11 mouse cellular contexts compared by ENCODE assay signal in genomic region chr3:23001071-23001470, GRCm38 (mm10).
A peak's percentile ranks its signal among the peaks of the same experiment; 100 is the strongest.
DNase-seq lines count a peak whose midpoint lies in the region; ATAC-seq and TF ChIP-seq lines count a peak whose summit lies in the region.
"Had no signal": no experiment of that assay in that cellular context is flagged by ENCODE, and none has a peak within 500 bp of the region (broad histone marks: within the 10 kb centered on the region; RNA-seq: fewer than 3 reads in every experiment).

No protein-coding gene starts in this region.

- H3K27me3 ChIP-seq in hindbrain, embryonic 15.5 days, result no peaks in the 10 kb centered on the region
- H3K27me3 ChIP-seq in hindbrain, embryonic 11.5 days (ENCODE audit: control insufficient read depth, insufficient read depth, low read length), result no peaks in the 10 kb centered on the region
- H3K27me3 ChIP-seq in kidney, adult 2 months (replicated peaks; ENCODE audit: control insufficient read depth, insufficient read depth, low read length), result no peaks in the 10 kb centered on the region
- H3K27me3 ChIP-seq: midbrain, embryonic 12.5 days had no signal

- no peak overlapping the region for H3K4me3 ChIP-seq in hindbrain, embryonic 15.5 days
- H3K4me3 ChIP-seq in hindbrain, embryonic 11.5 days (ENCODE audit: low read depth, low read length), result no peak overlapping the region
- no peak overlapping the region for H3K4me3 ChIP-seq in kidney, adult 2 months (ENCODE audit: insufficient read depth, low read depth, low read length)
- H3K4me3 ChIP-seq: midbrain, embryonic 12.5 days had no signal

- no peak for DNase-seq in hindbrain, embryonic 11.5 days (ENCODE audit: low spot score)
- peak; percentile 77 to 86 for DNase-seq in cerebellum, postnatal 10 days
- peak; percentile 7 to 13 for DNase-seq in layer of hippocampus, adult 8-10 months (ENCODE audit: low spot score in 2 of 2)
- DNase-seq in right cerebral cortex, postnatal 25 days, result peak; percentile 9
- no peak for DNase-seq in kidney, adult 2 months
- no peak for DNase-seq in lung, postnatal 36 days
- DNase-seq: kidney, postnatal 14 days had no signal

- no peaks in the 10 kb centered on the region for H3K36me3 ChIP-seq in hindbrain, embryonic 15.5 days
- H3K36me3 ChIP-seq in hindbrain, embryonic 11.5 days (ENCODE audit: control insufficient read depth, insufficient read depth, low read length), result no peaks in the 10 kb centered on the region
- no peaks in the 10 kb centered on the region for H3K36me3 ChIP-seq in kidney, adult 2 months (ENCODE audit: control insufficient read depth, insufficient read depth, low read length)
- H3K36me3 ChIP-seq: midbrain, embryonic 12.5 days had no signal

- no peaks in the 10 kb centered on the region for H3K9me3 ChIP-seq in hindbrain, embryonic 15.5 days
- no peaks in the 10 kb centered on the region for H3K9me3 ChIP-seq in hindbrain, embryonic 11.5 days (ENCODE audit: control insufficient read depth, low read length)
- H3K9me3 ChIP-seq: midbrain, embryonic 12.5 days had no signal

- no peak overlapping the region for H3K4me2 ChIP-seq in hindbrain, embryonic 15.5 days
- H3K4me2 ChIP-seq in hindbrain, embryonic 11.5 days (replicated peaks; ENCODE audit: low read depth, low read length), result no peak overlapping the region
- H3K4me2 ChIP-seq: midbrain, embryonic 12.5 days had no signal

- H3K9ac ChIP-seq in hindbrain, embryonic 15.5 days, result no peak overlapping the region
- no peak overlapping the region for H3K9ac ChIP-seq in hindbrain, embryonic 11.5 days (ENCODE audit: low read depth, low read length)
- H3K9ac ChIP-seq: midbrain, embryonic 12.5 days had no signal

- no peak for TF ChIP-seq CTCF in kidney, adult 2 months (conservative IDR thresholded peaks at IDR 0.05; ENCODE audit: insufficient read depth, insufficient read length, low read depth, low read length)

- no peak overlapping the region for H3K27ac ChIP-seq in hindbrain, embryonic 15.5 days (replicated peaks)
- H3K27ac ChIP-seq in hindbrain, embryonic 11.5 days (ENCODE audit: low read depth, low read length), result no peak overlapping the region
- H3K27ac ChIP-seq in kidney, adult 2 months (ENCODE audit: insufficient read depth, low read depth, low read length), result no peak overlapping the region
- H3K27ac ChIP-seq: midbrain, embryonic 12.5 days; stomach, postnatal 0 days had no signal

- peak; percentile 45; the same call in 1 of the 2 replicates for ATAC-seq in hindbrain, embryonic 15.5 days (ENCODE audit: low FRiP score, low read depth)
- no peak for ATAC-seq in hindbrain, embryonic 11.5 days (ENCODE audit: low FRiP score)
- ATAC-seq in CD4-positive, CD25-positive, alpha-beta regulatory T cell, adult 4 months, result no peak

- 75% methylated on average over 3 of the region's 3 CpGs for WGBS in hindbrain, embryonic 15.5 days
- 87% methylated on average over 3 of the region's 3 CpGs for WGBS in hindbrain, embryonic 11.5 days
- WGBS in kidney, adult 2 months, result 77% methylated on average over 3 of the region's 3 CpGs

- TF ChIP-seq POLR2A in kidney, adult 2 months (IDR thresholded peaks at IDR 0.05; ENCODE audit: low read depth, low read length), result no peak

- no peaks in the 10 kb centered on the region for H3K4me1 ChIP-seq in hindbrain, embryonic 15.5 days (replicated peaks)
- no peaks in the 10 kb centered on the region for H3K4me1 ChIP-seq in hindbrain, embryonic 11.5 days (replicated peaks; ENCODE audit: control insufficient read depth, insufficient read depth, low read length)
- no peaks in the 10 kb centered on the region for H3K4me1 ChIP-seq in kidney, adult 2 months (ENCODE audit: control insufficient read depth, insufficient read depth, low read length)
- H3K4me1 ChIP-seq: midbrain, embryonic 12.5 days had no signal

Comparison
In these comparisons a context has a peak if more than half of its experiments do, and no peak if none do; other contexts are left out.
1. DNase-seq: peak in cerebellum, postnatal 10 days (2 of 2), layer of hippocampus, adult 8-10 months (2 of 2) and right cerebral cortex, postnatal 25 days (single experiment); none in hindbrain, embryonic 11.5 days (single experiment), kidney, adult 2 months (single experiment) and lung, postnatal 36 days (single experiment).